Mouse (Mus musculus): ENCODE results near the gene Fam120a.

Fam120a gene

DNA sequence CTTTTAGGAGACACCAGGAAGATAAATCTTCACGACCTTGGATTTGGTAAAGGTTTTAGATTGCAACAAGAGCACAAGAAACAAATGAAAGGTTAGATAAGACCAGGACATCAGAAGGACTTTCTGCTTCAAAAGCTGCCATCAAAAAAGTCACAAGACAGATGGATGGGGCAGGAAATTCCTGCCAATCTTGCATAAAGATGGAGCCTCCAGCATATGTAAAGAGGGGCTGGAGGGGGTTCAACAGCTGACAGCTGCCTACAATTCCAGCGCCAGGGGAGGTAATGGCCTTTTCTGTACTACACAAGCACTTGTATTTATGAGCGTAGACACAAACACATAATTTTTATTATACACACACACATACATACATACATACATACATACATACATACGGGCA is 138.0 kb downstream of the Fam120a start:
- H3K4me1 ChIP-seq (replicated peaks; ENCODE audit: low read depth, low read length), result no peaks in the 10 kb centered on the region
- no peaks in the 10 kb centered on the region for H3K9me3 ChIP-seq (ENCODE audit: low read length)
- no peaks in the 10 kb centered on the region for H3K27me3 ChIP-seq (ENCODE audit: insufficient read depth, low read length)
- peaks cover 19% of the 10 kb centered on the region for H3K36me3 ChIP-seq (ENCODE audit: insufficient read depth, low read length)
- no peak for TF ChIP-seq NANOG (IDR thresholded peaks at IDR 0.05; ENCODE audit: borderline replicate concordance, low read length)
- no peak for TF ChIP-seq CTCF (conservative IDR thresholded peaks at IDR 0.05; ENCODE audit: low read length)
- TF ChIP-seq POU5F1 (IDR thresholded peaks at IDR 0.05; ENCODE audit: borderline replicate concordance, low read length), result no peak
- no peak overlapping the region for H3K4me3 ChIP-seq (replicated peaks; ENCODE audit: low read length)
